Mouse (Mus musculus) brown adipose tissue, adult 24 weeks (tissue): ENCODE results near the gene Igf2bp1. TPM values are rescaled to one million over a fixed set of nuclear protein-coding genes. Genes with fewer than 3 reads are reported as not detected.

ENCODE experiments used
- H3K27ac ChIP-seq: fragments of 200-500 bp; replicated peaks from 2 replicates; pipeline ENCODE4 v1.5.1; 2012; ENCODE audit warnings: low read depth, mild to moderate bottlenecking, low read length
- H3K4me1 ChIP-seq: fragments of 200-500 bp; 2 replicates; pipeline ENCODE4 v1.6.1; 2012; ENCODE audit warnings: low read length, mixed read lengths; ENCODE audit not compliant: control insufficient read depth, insufficient read depth, insufficient read length
- H3K4me3 ChIP-seq: fragments of 200-500 bp; 2 replicates; pipeline ENCODE4 v1.5.1; 2012; ENCODE audit warnings: low read depth, mild to moderate bottlenecking, low read length, moderate library complexity; ENCODE audit not compliant: insufficient read depth
- polyA plus RNA-seq: library from polyadenylated mRNA; stranded (reverse); fragments of >200 nt; gene quantifications from 2 replicates; pipeline ENCODE4 v1.2.4, GENCODE M21; 2012; ENCODE audit not compliant: missing spikeins, insufficient read depth, insufficient read length

Igf2bp1 gene
- polyA plus RNA-seq, 1 experiment, result not detected

DNA sequence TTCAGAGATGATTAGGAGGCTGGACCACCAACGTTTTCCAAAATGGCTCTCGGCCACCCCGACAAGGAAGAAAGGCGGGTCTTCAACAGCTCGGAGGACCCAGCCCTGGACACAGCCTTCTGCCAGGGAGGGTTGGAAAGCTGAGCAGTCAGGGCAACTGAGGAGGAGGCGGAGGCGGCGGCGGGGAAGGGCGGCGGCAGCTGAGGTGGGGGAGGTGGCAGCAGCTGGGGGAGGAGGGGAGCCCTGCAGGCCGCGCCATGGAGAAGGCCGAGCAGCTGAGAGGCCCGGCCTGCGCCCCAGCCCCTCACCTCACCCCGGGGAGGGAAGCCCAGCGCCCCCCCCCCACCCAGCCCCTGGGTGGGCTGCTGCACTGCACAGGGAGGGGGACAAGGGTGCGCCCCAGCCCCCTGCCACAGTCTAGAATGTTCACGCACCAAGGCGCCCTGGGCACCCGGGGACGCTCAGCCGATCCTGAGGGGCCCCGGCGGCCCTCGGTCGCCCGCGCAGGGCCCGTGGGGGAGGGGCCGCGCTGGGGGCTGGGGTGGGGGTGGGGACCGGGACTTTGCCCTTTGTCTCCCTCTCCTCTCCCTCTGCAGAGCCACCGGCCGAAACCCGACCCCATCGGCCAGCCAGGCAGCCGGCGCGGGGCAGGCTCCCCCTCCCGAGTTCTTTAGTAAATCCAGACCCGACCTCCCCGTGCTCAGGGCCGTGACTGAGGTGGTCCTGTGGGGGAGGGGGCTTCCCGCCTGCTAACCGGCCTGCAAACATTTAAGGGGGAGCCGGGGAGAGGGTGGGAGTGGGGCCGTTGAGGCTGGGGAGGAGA is 14.6 kb downstream of the Igf2bp1 start:
- Histone ChIP-seq H3K4me3 (no peak overlapping the region), H3K4me1 (no peaks in the 10 kb centered on the region), H3K27ac (no peak overlapping the region)

DNA sequence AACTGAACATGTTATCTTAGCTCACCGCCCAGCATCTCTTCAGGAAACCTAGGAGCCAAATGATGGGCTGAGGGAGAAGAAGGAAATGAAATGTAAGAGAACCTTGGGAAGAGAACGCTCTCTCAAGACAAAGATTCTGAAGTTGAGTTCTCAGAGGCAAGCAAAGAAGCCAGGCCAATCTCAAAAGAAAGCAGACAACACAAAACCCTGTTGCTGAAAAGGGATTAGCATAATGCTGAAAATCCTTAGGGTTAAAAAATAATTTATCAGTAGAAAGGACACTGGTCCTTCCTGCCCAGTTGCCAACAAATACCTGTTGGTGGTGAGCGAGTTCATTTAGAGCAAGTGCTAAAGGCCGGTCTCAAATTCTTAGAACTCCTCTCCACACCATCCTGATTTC is 15.3 kb downstream of the Igf2bp1 start:
- Histone ChIP-seq H3K27ac (no peak overlapping the region), H3K4me1 (no peaks in the 10 kb centered on the region), H3K4me3 (no peak overlapping the region)

DNA sequence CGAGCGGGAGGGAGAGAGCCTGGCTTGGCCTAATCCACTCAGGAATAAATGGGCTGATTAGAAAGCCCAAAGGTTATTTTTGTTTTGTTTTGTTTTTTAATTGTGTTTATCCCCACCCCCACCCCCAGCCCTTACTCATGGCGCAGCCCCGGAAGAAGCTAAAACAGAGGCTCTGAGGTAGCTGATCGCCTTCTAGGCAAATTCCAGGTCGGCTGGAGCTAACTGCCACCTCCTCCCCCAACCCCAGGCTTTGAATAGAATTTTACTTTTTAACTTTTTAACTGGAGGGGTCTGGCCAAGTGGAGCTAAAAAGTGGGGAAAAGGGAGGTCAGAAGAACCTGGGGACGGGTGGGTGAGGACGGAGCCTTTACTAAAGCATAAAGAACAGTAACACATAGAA is 15.9 kb downstream of the Igf2bp1 start:
- no peak overlapping the region for H3K27ac ChIP-seq
- no peaks in the 10 kb centered on the region for H3K4me1 ChIP-seq
- no peak overlapping the region for H3K4me3 ChIP-seq

DNA sequence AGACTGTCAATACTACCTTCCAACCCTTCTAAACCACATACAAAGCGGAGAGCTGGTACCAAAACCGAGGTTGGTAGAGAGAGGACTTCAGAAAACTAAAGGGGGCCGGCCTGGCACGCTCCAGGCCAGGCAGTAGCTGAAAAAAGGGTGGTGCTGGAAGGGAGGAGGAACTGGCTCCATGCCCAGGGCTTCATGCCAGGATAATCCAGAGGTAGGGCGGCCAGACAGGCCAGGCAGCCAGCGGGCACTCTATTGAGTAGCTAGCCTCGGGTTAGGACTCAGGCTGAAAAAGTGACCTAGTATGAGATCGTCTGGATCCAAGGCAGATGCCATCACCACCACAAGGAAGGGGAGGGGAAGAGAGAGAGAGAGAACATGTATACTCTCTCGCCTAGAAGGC is 17.2 kb downstream of the Igf2bp1 start:
- Histone ChIP-seq H3K27ac (no peak overlapping the region), H3K4me3 (no peak overlapping the region), H3K4me1 (no peaks in the 10 kb centered on the region)

DNA sequence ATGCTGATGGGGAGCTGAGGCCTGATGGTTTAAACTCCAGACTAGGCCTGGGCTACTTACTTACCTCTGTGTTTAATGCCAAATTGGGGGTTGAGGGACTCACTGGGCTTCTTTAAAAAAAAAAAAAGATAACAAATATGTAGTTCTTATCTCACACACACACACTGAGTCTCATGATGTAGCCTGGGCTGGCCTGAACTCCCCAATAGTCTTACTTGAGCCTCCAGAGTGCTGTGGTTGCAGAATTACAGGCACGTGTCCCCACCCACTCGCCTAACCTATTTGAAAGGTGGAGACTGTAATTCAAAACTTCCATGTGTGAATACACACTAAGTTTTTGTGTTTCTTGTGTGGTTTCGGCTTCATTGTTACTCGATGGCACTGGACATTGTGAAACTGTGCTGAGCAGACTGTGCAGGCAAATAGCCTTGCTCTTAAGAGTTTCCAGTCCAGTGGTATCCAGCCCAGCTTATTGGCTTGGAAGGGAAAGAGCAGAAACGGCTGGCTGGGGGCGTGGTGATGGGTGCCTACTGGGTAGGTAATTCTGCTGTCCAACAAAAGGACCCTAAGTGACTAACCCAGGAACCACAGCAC is 17.8 kb downstream of the Igf2bp1 start:
- H3K4me1 ChIP-seq, result no peaks in the 10 kb centered on the region
- H3K27ac ChIP-seq, result no peak overlapping the region
- H3K4me3 ChIP-seq, result no peak overlapping the region

DNA sequence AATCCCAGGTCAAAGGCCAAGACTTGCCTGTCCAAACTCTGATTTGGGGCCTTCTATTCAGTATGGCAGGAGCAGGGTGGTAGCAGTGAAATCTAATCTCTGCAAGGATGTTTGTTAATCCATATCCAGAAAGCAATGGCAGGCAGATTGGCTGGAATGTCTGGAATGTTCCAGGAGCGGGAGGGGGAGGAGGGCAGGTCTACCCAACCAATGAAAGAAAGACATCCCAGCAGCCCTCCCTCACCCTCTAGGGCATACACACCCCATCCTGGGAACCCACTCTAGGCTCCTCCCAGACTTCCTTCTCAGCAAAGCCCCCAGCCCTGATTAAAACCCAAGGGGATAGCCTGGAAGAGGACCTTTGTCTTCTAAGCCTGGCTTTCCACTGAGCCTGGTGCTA is 23.3 kb downstream of the Igf2bp1 start:
- Histone ChIP-seq H3K27ac (no peak overlapping the region), H3K4me3 (no peak overlapping the region), H3K4me1 (no peaks in the 10 kb centered on the region)

DNA sequence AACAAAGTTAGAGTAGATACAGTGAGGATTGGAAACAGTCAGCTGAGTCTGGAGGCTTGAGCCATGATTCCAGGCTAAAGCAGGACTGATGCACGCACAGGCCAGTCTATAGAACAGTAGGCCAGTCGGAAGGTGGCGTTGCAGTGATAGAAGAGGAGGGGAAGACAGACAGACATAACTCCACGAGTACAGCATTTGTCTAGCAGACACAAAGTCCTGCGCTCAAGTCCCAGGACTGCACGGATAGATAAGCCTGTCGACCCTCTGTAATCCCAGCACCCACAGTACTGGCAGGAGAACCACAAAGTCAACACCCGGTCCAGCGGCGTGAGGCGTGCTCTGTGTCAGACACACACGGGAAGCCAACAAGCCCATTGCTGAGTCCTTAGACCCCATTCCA is 23.9 kb downstream of the Igf2bp1 start:
- no peak overlapping the region for H3K27ac ChIP-seq
- no peak overlapping the region for H3K4me3 ChIP-seq
- no peaks in the 10 kb centered on the region for H3K4me1 ChIP-seq

DNA sequence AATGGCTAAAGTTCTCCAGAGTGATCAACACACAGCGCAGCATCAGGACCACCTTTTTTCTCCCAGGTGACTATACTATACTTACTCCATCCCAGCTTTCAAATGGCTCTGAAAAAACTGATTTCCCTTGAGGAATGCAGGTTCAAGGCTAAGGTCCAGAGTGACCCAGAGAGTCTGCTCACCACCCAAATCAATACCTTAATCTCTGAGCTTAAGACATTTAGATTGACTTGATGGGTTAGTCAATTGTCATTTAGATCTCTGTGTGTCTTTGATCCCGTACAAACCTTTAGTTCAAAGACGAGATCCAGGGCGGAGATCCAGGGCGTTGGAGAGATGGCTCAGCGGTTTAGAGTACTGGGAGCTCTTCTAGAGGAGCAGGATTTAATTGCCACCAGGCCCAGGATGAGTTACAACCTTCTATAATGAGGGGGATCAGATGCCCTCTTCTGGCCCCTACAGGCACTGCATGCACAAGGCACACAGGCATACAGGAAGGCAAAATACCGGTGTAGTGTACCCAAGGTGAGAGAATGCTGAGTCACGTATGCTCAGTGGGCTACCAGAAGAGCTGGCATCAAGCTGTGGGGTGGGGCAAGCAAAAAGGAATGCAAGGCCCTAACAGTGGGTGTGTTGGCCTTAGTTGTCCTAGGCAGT is 24.9 kb downstream of the Igf2bp1 start:
- Histone ChIP-seq H3K27ac (no peak overlapping the region), H3K4me1 (no peaks in the 10 kb centered on the region), H3K4me3 (no peak overlapping the region)

DNA sequence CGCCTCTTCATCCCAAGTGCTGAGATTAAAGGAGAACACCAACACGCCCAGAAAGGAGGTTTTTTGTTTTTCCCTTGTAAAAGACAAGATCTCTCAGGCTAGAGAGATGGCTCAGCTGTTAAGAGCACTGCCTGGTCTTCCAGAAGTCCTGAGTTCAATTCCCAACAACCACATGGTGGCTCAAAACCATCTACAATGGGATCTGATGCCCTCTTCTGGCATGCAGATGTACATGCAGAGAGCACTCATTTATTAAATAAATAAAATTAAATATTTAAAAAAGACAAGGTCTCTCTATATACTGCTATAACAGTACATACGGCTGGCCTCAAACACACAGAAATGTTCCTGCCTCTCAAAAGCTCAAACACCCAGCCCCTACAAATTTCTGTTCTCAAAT is 27.3 kb downstream of the Igf2bp1 start:
- no peak overlapping the region for H3K4me3 ChIP-seq
- H3K4me1 ChIP-seq, result no peaks in the 10 kb centered on the region

DNA sequence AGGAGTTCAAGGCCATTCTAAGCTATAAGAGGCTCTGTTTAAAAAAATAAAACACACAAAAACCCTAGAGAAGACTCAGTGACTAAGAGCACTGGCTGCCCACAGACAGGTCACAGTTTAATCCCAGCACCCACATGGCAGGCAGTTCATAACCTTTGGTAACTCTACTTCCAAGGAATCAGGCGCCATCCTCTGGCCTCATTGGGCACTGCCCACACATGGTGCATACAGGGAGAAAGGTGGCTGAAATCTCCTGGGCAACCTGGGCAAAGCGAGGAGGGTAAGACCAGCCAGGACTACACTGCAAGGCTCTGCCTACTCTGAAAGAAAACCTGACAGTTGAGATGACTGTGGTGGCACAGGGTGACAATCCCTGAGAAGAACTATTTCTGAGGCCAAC is 29.4 kb downstream of the Igf2bp1 start:
- Histone ChIP-seq H3K4me1 (no peaks in the 10 kb centered on the region), H3K27ac (no peak overlapping the region), H3K4me3 (no peak overlapping the region)

More for the DNA sequence above, 27.3 kb downstream of the Igf2bp1 start:
- H3K27ac ChIP-seq, result no peak overlapping the region

DNA sequence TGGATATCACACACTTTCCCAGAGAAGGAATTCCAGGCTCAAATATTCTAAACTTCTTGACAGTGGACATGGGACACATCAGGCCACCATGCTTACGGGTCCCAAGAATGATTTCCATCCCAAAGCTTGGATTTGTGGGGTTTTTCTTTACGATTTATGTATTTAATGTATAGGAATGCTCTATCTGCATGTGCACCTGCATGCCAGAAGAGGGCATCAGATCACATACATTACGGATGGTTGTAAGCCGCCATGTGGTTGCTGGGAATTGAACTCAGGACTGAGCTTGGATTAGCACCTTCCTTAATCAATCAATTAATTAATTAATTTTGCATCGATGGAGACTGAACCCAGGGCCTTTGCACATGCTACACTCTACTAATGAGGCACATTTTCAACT is 30.0 kb downstream of the Igf2bp1 start:
- no peak overlapping the region for H3K4me3 ChIP-seq
- H3K4me1 ChIP-seq, result no peaks in the 10 kb centered on the region
- H3K27ac ChIP-seq, result no peak overlapping the region

DNA sequence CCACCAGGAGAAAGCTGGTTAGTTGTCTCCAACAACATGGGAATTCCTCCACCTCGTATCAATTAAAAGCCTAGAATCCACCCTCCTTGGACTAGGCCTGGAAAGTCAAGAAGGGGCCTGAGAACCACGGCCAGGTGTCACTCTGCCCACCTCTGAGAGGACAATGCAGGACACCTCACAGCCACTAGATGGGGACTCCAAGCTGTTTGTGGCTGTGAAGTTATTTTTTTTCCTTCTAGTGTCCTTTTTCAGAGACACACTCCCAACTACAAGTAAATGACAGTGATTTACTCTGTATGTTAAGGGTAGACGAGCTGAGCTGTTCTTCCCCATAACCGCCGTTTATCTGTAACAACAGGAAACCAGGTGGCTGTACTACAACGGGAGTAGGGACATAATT is 32.6 kb downstream of the Igf2bp1 start:
- no peak overlapping the region for H3K27ac ChIP-seq
- H3K4me1 ChIP-seq, result no peaks in the 10 kb centered on the region

DNA sequence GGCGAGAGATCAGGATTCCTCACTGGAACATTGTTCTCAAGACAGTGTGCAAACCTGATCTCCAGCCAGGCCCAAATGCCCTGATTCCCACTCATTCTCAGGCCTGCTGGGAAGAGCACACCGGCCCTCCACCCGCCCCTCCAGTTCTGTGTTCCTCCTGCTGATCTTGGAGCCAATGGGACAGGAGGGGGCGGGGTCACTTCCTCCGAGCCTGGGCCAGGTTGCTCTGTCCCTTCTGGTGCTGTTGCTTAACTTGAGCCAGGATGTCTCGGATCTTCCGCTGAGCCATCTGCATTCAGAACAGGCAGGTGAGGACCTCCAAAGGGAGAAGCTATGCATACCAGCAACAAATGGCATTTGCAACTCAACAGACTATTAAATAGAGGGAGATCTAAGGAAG is 42.4 kb downstream of the Igf2bp1 start:
- no peak overlapping the region for H3K27ac ChIP-seq
- no peaks in the 10 kb centered on the region for H3K4me1 ChIP-seq
- H3K4me3 ChIP-seq, result no peak overlapping the region

More for the DNA sequence above, 32.6 kb downstream of the Igf2bp1 start:
- H3K4me3 ChIP-seq, result no peak overlapping the region

DNA sequence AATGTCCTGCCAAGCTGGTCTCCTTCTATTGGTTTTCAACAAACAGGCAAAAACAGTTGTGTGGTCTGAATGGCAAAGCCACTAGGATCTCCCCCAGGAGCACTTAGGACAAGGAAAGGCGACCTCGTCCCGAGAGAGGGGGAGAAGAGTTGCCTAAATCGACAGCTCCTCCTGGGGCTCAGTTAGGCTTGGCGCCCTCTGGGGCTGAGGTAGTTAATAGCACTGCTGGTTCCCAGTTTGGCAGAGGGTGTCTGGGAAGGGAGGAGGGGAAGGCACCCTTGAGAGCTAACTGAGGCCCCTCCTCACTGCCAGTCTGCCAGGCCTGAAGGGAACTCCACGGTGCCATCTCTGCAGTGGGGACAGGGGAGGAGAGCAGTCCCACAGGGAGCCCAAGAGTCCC is 46.6 kb downstream of the Igf2bp1 start:
- Histone ChIP-seq H3K27ac (no peak overlapping the region), H3K4me3 (no peak overlapping the region)

DNA sequence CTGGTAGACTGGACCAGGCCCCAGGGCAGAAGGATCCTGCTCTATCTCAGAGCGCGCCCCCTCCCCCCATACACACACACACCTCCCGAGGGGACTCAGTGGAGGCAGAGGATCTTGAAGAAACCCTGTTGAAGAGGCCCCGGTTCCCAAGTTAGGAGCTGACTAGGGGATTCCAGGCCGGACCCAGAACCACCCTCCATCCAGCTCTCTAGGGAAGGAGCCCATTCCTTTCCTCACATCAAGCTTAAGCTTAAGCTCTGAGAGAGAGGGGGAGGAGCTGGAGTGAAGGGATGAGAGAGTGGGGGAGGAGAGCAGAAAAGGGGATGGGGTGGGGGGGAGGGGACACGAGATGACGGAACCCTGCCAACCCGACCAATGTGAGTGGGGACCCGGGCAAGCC is 47.5 kb downstream of the Igf2bp1 start:
- Histone ChIP-seq H3K27ac (no peak overlapping the region), H3K4me3 (no peak overlapping the region), H3K4me1 (no peaks in the 10 kb centered on the region)

More for the DNA sequence above, 46.6 kb downstream of the Igf2bp1 start:
- H3K4me1 ChIP-seq, result no peaks in the 10 kb centered on the region

DNA sequence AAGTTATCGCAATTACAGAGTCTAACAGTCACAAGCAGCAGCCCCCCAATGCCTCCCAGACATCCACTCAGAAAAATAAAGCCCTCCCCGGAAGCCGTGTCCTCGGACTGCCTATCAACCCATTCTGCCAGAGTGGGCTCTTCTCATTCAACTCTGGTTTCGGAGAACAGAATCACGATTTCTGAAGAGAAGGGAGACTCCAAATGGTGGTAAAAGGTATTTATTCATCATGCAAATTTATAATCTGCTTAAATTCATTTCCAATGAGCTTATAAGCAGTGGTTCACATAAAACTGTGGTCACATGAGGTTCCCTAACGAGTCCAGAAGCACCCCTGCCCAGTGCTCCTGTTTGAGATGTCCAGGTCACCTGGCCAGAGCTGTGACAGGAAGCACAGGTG is 48.3 kb downstream of the Igf2bp1 start:
- no peak overlapping the region for H3K27ac ChIP-seq
- no peak overlapping the region for H3K4me3 ChIP-seq
- H3K4me1 ChIP-seq, result no peaks in the 10 kb centered on the region
